Mouse (Mus musculus) granulocyte monocyte progenitor cell, adult 5-6 weeks (primary cell): ENCODE results near the gene Appbp2. TPM values are rescaled to one million over a fixed set of nuclear protein-coding genes. Genes with fewer than 3 reads are reported as not detected.

Source experiments
- ATAC-seq: replicated peaks from 2 replicates; pipeline ENCODE4 v1.8.0; 2016; ENCODE audit warnings: mild to moderate bottlenecking, moderate TSS enrichment, inconsistent platforms; ENCODE audit not compliant: poor library complexity, severe bottlenecking
- total RNA-seq, 2 experiments: library from RNA; stranded (forward) in 1 of 2; stranded (reverse) in 1 of 2; fragments of 200-712, 200-1000 nt in 1 of 2; fragments of >200 nt in 1 of 2; fragmentation: Nextera tagmentation in 1 of 2; gene quantifications; 2 replicates each; pipeline ENCODE4 v1.2.3; 2014 to 2017

Appbp2 gene
- total RNA-seq, 2 experiments from 2014 or later = 25.5 to 31.5 TPM

GRCm38 (mm10) chr11:85233676-85234210, 1.2 kb downstream of the Appbp2 start:
- no peak for ATAC-seq

GRCm38 (mm10) chr11:85223248-85223647, 11.7 kb downstream of the Appbp2 start:
- no peak for ATAC-seq

GRCm38 (mm10) chr11:85222561-85222960, 12.4 kb downstream of the Appbp2 start:
- ATAC-seq = no peak

GRCm38 (mm10) chr11:85219014-85219413, 15.9 kb downstream of the Appbp2 start:
- no peak for ATAC-seq

- no peak for ATAC-seq
These were observed 20.3 kb downstream of the Appbp2 start for GRCm38 (mm10) chr11:85214679-85215078.

GRCm38 (mm10) chr11:85213215-85213614, 21.7 kb downstream of the Appbp2 start:
- no peak for ATAC-seq

GRCm38 (mm10) chr11:85211151-85211550, 23.8 kb downstream of the Appbp2 start:
- ATAC-seq = no peak

GRCm38 (mm10) chr11:85206231-85206630, 28.7 kb downstream of the Appbp2 start:
- ATAC-seq = no peak

GRCm38 (mm10) chr11:85198906-85199305, 36.0 kb downstream of the Appbp2 start:
- no peak for ATAC-seq

- ATAC-seq = no peak
These were observed 38.9 kb downstream of the Appbp2 start for GRCm38 (mm10) chr11:85196046-85196445.

GRCm38 (mm10) chr11:85194206-85194605, 40.7 kb downstream of the Appbp2 start:
- ATAC-seq = no peak

- no peak for ATAC-seq
These were observed 44.2 kb downstream of the Appbp2 start for GRCm38 (mm10) chr11:85190741-85191140.

- no peak for ATAC-seq
These were observed 45.8 kb downstream of the Appbp2 start for GRCm38 (mm10) chr11:85189110-85189509.

- no peak for ATAC-seq
These were observed 50.1 kb downstream of the Appbp2 start for GRCm38 (mm10) chr11:85184839-85185238.

GRCm38 (mm10) chr11:85184082-85184481, 50.8 kb downstream of the Appbp2 start:
- ATAC-seq = peak; percentile 46

- peak; percentile 5; the same call in 1 of the 2 replicates for ATAC-seq
These were observed 51.6 kb downstream of the Appbp2 start for GRCm38 (mm10) chr11:85183284-85183779.

- peak; percentile 91 for ATAC-seq
These were observed 52.2 kb downstream of the Appbp2 start for GRCm38 (mm10) chr11:85182617-85183283.

- no peak for ATAC-seq
These were observed 56.5 kb downstream of the Appbp2 start for GRCm38 (mm10) chr11:85178413-85178812.

GRCm38 (mm10) chr11:85177761-85178160, 57.2 kb downstream of the Appbp2 start:
- ATAC-seq = 0 out of 2 replicates have a peak, but pooled peaks have one; percentile 27

- no peak for ATAC-seq
These were observed 59.0 kb downstream of the Appbp2 start for GRCm38 (mm10) chr11:85175941-85176340.

- ATAC-seq = no peak
These were observed 64.1 kb downstream of the Appbp2 start for GRCm38 (mm10) chr11:85170833-85171232.
